Mouse (Mus musculus) CH12.LX (cell line): ENCODE data around the gene Gemin2. TPM values are rescaled to one million over a fixed set of nuclear protein-coding genes. Genes with fewer than 3 reads are reported as not detected.

ENCODE experiments used
- DNase-seq: peaks from one replicate; pipeline ENCODE4 v3.0.0-alpha.2; 2013; ENCODE audit errors: extremely low read depth
- H3K27ac ChIP-seq: 2 replicates; pipeline ENCODE4 v1.5.1; 2012; ENCODE audit warnings: low read depth, mild to moderate bottlenecking, control low read depth, moderate library complexity; ENCODE audit not compliant: insufficient read depth
- H3K27me3 ChIP-seq: replicated peaks from 2 replicates; pipeline ENCODE3; 2012; ENCODE audit warnings: inconsistent platforms
- H3K36me3 ChIP-seq, 2 experiments: replicated peaks in 1 of 2; 2 replicates each; pipeline versions ENCODE3 to v1.6.1; 2012; ENCODE audit warnings: inconsistent platforms in 1 of 2, low read length in 1 of 2, mild to moderate bottlenecking in 1 of 2, mixed read lengths in 1 of 2, moderate library complexity in 1 of 2; ENCODE audit not compliant: control insufficient read depth in 1 of 2, insufficient read depth in 1 of 2
- H3K4me1 ChIP-seq, 2 experiments: 2 replicates each; pipeline ENCODE4 v1.6.1; 2012; ENCODE audit warnings: inconsistent platforms in 1 of 2, moderate library complexity in 1 of 2; ENCODE audit not compliant: insufficient read depth in 2 of 2, control insufficient read depth in 1 of 2
- H3K4me2 ChIP-seq: 2 replicates; pipeline ENCODE4 v1.6.1; 2012; ENCODE audit warnings: low read depth, mild to moderate bottlenecking, control low read depth; ENCODE audit not compliant: poor library complexity, insufficient read depth, severe bottlenecking
- H3K4me3 ChIP-seq, 3 experiments: fragments of 150-350 bp in 1 of 3; sonication (generic) in 1 of 3; replicated peaks in 1 of 3; 2 replicates each; pipeline versions ENCODE3 to v1.5.1; 2011 to 2012; ENCODE audit warnings: low read depth in 2 of 3, low read length in 2 of 3, mild to moderate bottlenecking in 2 of 3, moderate library complexity in 2 of 3, control low read depth in 1 of 3, improper control_type of control experiment in 1 of 3, inconsistent platforms in 1 of 3, mixed read lengths in 1 of 3; ENCODE audit not compliant: poor library complexity in 1 of 3
- H3K79me2 ChIP-seq: replicated peaks from 2 replicates; pipeline ENCODE4 v1.6.1; 2012; ENCODE audit warnings: mild to moderate bottlenecking, moderate library complexity; ENCODE audit not compliant: control insufficient read depth, poor library complexity, insufficient read depth, severe bottlenecking; ENCODE audit errors: extremely low read depth
- H3K9ac ChIP-seq: 2 replicates; pipeline ENCODE4 v1.6.1; 2012; ENCODE audit warnings: low read depth, mild to moderate bottlenecking, control low read depth, moderate library complexity; ENCODE audit not compliant: insufficient read depth
- H3K9me3 ChIP-seq: replicated peaks from 2 replicates; pipeline ENCODE3; 2012; ENCODE audit warnings: low read length, inconsistent platforms, mixed read lengths
- BHLHE40 ChIP-seq: IDR thresholded peaks from 2 replicates; pipeline ENCODE4 v1.6.1; 2011; ENCODE audit warnings: mild to moderate bottlenecking, low read depth, low read length, improper control_type of control experiment
- CHD1 ChIP-seq: IDR thresholded peaks from 2 replicates; pipeline ENCODE4 v1.6.1; 2012; ENCODE audit warnings: low read depth, low read length, improper control_type of control experiment, inconsistent platforms
- CHD2 ChIP-seq: IDR thresholded peaks from 2 replicates; pipeline ENCODE4 v1.6.1; 2011; ENCODE audit warnings: low read length, improper control_type of control experiment
- CTCF ChIP-seq, 2 experiments: IDR thresholded peaks in 1 of 2; conservative IDR thresholded peaks in 1 of 2; 2 replicates each; pipeline ENCODE4 v1.5.1; 2011 to 2012; ENCODE audit warnings: low read depth in 2 of 2, low read length in 2 of 2, improper control_type of control experiment in 1 of 2, inconsistent platforms in 1 of 2, mild to moderate bottlenecking in 1 of 2, moderate library complexity in 1 of 2
- E2F4 ChIP-seq: IDR thresholded peaks from 2 replicates; pipeline ENCODE4 v1.6.1; 2011; ENCODE audit warnings: low read depth, low read length, improper control_type of control experiment; ENCODE audit not compliant: insufficient replicate concordance
- HCFC1 ChIP-seq: IDR thresholded peaks from 2 replicates; pipeline ENCODE4 v1.6.1; 2012; ENCODE audit warnings: low read depth, mild to moderate bottlenecking, inconsistent platforms, low read length, improper control_type of control experiment
- JUN ChIP-seq: IDR thresholded peaks from 2 replicates; pipeline ENCODE4 v1.6.1; 2011; ENCODE audit warnings: low read depth, mild to moderate bottlenecking, low read length, improper control_type of control experiment, moderate library complexity; ENCODE audit not compliant: insufficient read depth
- JUND ChIP-seq: conservative IDR thresholded peaks from 2 replicates; pipeline ENCODE4 v1.6.1; 2011; ENCODE audit warnings: low read depth, low read length, improper control_type of control experiment
- KAT2A ChIP-seq: IDR thresholded peaks from 2 replicates; pipeline ENCODE4 v1.6.1; 2012; ENCODE audit warnings: low read length, improper control_type of control experiment, inconsistent platforms; ENCODE audit not compliant: insufficient replicate concordance
- MAFK ChIP-seq: IDR thresholded peaks from 2 replicates; pipeline ENCODE4 v1.6.1; 2011; ENCODE audit warnings: low read length, improper control_type of control experiment; ENCODE audit not compliant: insufficient replicate concordance
- MAZ ChIP-seq: IDR thresholded peaks from 2 replicates; pipeline ENCODE4 v1.6.1; 2012; ENCODE audit warnings: low read depth, mild to moderate bottlenecking, inconsistent platforms, low read length, improper control_type of control experiment, moderate library complexity
- MEF2A ChIP-seq: IDR thresholded peaks from 2 replicates; pipeline ENCODE4 v1.6.1; 2014; ENCODE audit warnings: low read depth, mild to moderate bottlenecking, inconsistent platforms, low read length, improper control_type of control experiment, borderline replicate concordance
- MXI1 ChIP-seq: IDR thresholded peaks from 2 replicates; pipeline ENCODE4 v1.6.1; 2011; ENCODE audit warnings: mild to moderate bottlenecking, low read depth, low read length, improper control_type of control experiment
- MYC ChIP-seq: IDR thresholded peaks from 2 replicates; pipeline ENCODE4 v1.6.1; 2011; ENCODE audit warnings: low read depth, mild to moderate bottlenecking, improper control_type of control experiment, low read length
- PAX5 ChIP-seq: IDR thresholded peaks from 2 replicates; pipeline ENCODE4 v1.6.1; 2012; ENCODE audit warnings: low read length, inconsistent platforms, mixed read lengths
- POLR2A ChIP-seq: IDR thresholded peaks from 2 replicates; pipeline ENCODE4 v1.6.1; 2011; ENCODE audit warnings: low read depth, mild to moderate bottlenecking, improper control_type of control experiment, low read length
- POLR2AphosphoS2 ChIP-seq: IDR thresholded peaks from 2 replicates; pipeline ENCODE4 v1.6.1; 2011; ENCODE audit warnings: low read depth, low read length, improper control_type of control experiment
- RAD21 ChIP-seq: IDR thresholded peaks from 2 replicates; pipeline ENCODE4 v1.6.1; 2011; ENCODE audit warnings: low read depth, mild to moderate bottlenecking, low read length, improper control_type of control experiment, moderate library complexity
- RCOR1 ChIP-seq: conservative IDR thresholded peaks from 2 replicates; pipeline ENCODE4 v1.6.1; 2012; ENCODE audit warnings: low read depth, mild to moderate bottlenecking, inconsistent platforms, low read length, improper control_type of control experiment
- SMC3 ChIP-seq: IDR thresholded peaks from 2 replicates; pipeline ENCODE4 v1.6.1; 2011; ENCODE audit warnings: low read depth, low read length, improper control_type of control experiment
- TBP ChIP-seq: conservative IDR thresholded peaks from 2 replicates; pipeline ENCODE4 v1.6.1; 2011; ENCODE audit warnings: low read depth, low read length, improper control_type of control experiment
- USF2 ChIP-seq: conservative IDR thresholded peaks from 2 replicates; pipeline ENCODE4 v1.6.1; 2011; ENCODE audit warnings: low read depth, low read length, improper control_type of control experiment
- ZC3H11A ChIP-seq: IDR thresholded peaks from 2 replicates; pipeline ENCODE4 v1.6.1; 2012; ENCODE audit warnings: low read depth, mild to moderate bottlenecking, inconsistent platforms, low read length, improper control_type of control experiment
- ZKSCAN1 ChIP-seq: IDR thresholded peaks from 2 replicates; pipeline ENCODE4 v1.6.1; 2012; ENCODE audit warnings: low read depth, inconsistent platforms, low read length, improper control_type of control experiment, borderline replicate concordance
- ZMIZ1 ChIP-seq: IDR thresholded peaks from 2 replicates; pipeline ENCODE4 v1.6.1; 2012; ENCODE audit warnings: low read depth, mild to moderate bottlenecking, inconsistent platforms, low read length, improper control_type of control experiment
- ZNF384 ChIP-seq: IDR thresholded peaks from 2 replicates; pipeline ENCODE4 v1.6.1; 2012; ENCODE audit warnings: low read depth, low read length, improper control_type of control experiment, inconsistent platforms
- dilution Hi-C: fragments of 300-500 bp; cut with MboI; formaldehyde crosslinking; loops from 2 replicates; pipeline ENCODE4 v1.14.3; 2020; ENCODE audit warnings: low sequenced_read_pairs; ENCODE audit not compliant: extremely low pct_unique_long_range_greater_than_20kb, extremely low pct_ligation_motif_present
- in situ Hi-C: fragments of 300-500 bp; cut with MboI; formaldehyde crosslinking; loops from 3 replicates; pipeline ENCODE4 v1.14.3; 2019; ENCODE audit warnings: low sequenced_read_pairs, low pct_ligation_motif_present, low pct_unique_long_range_greater_than_20kb, mixed read lengths
- polyA plus RNA-seq: library from polyadenylated mRNA; unstranded; fragments of >175 nt; gene quantifications from 2 replicates; pipeline ENCODE4 v1.2.1, GENCODE M21; 2012; ENCODE audit warnings: low read depth; ENCODE audit not compliant: insufficient read length
- total RNA-seq, 2 experiments: library from RNA; depleted of rRNA; stranded (reverse); fragments of 300-350 nt in 1 of 2; fragments of >200 nt in 1 of 2; gene quantifications; 2 replicates each; pipeline ENCODE4 v1.2.3; 2012 to 2014

The Gemin2 gene
- total and polyA plus RNA-seq, 3 experiments = 19.6 to 36.7 (median 23.8) TPM

- no peak overlapping the region for H3K4me3 ChIP-seq
- no peaks in the 10 kb centered on the region for H3K27me3 ChIP-seq
- H3K9ac ChIP-seq = no peak overlapping the region
- H3K79me2 ChIP-seq = peaks cover 53% of the 10 kb centered on the region
- H3K36me3 ChIP-seq = peaks cover 29 to 78% of the 10 kb centered on the region in 2 experiments
- TF ChIP-seq RCOR1 (no peak), USF2 (no peak), ZKSCAN1 (no peak), ZNF384 (no peak), TBP (no peak), JUN (no peak), RAD21 (no peak), MXI1 (no peak), ZC3H11A (no peak), KAT2A (no peak), E2F4 (no peak), MYC (no peak), MEF2A (no peak), CTCF (conservative IDR thresholded peaks at IDR 0.05 in 1 of 2, IDR thresholded peaks at IDR 0.05 in 1 of 2; ENCODE audit: low read depth in 2 of 2, low read length in 2 of 2) (no peak), SMC3 (no peak), CHD1 (no peak), JUND (no peak), MAFK (no peak)
- DNase-seq = no peak
- no peaks in the 10 kb centered on the region for H3K9me3 ChIP-seq
- in situ Hi-C loops = loop anchor here (25.0 kb wide), 1 partner anchor 160 kb away; the partner anchor contains the start of gene Fbxo33
- H3K27ac ChIP-seq = no peak overlapping the region
- no peak overlapping the region for H3K4me2 ChIP-seq
- dilution Hi-C loops = no loop called here
- peaks cover 13 to 46% of the 10 kb centered on the region in 2 experiments for H3K4me1 ChIP-seq
These were observed 39.3 kb downstream of the Gemin2 start for GRCm38 (mm10) chr12:59052470-59052869.

- dilution Hi-C loops = no loop called here
- Histone ChIP-seq H3K79me2 (peaks cover 59% of the 10 kb centered on the region), H3K9ac (no peak overlapping the region), H3K27me3 (no peaks in the 10 kb centered on the region), H3K4me1 (peaks cover 13 to 49% of the 10 kb centered on the region in 2 experiments), H3K4me2 (no peak overlapping the region), H3K9me3 (no peaks in the 10 kb centered on the region), H3K4me3 (no peak overlapping the region), H3K36me3 (peaks cover 28 to 78% of the 10 kb centered on the region in 2 experiments), H3K27ac (no peak overlapping the region)
- in situ Hi-C loops = loop anchor here (25.0 kb wide), 1 partner anchor 159 kb away; the partner anchor contains the start of gene Fbxo33
- DNase-seq = no peak
- TF ChIP-seq CTCF (conservative IDR thresholded peaks at IDR 0.05 in 1 of 2, IDR thresholded peaks at IDR 0.05 in 1 of 2; ENCODE audit: low read depth in 2 of 2, low read length in 2 of 2) (no peak), ZNF384 (no peak), MAZ (no peak), E2F4 (no peak), RAD21 (no peak), MXI1 (no peak), ZMIZ1 (no peak), HCFC1 (no peak), MAFK (no peak), POLR2A (no peak), CHD2 (no peak), PAX5 (no peak), RCOR1 (no peak), JUND (no peak), BHLHE40 (no peak), POLR2AphosphoS2 (no peak)
These were observed 40.0 kb downstream of the Gemin2 start for GRCm38 (mm10) chr12:59053166-59053565.
